31 mouse cellular contexts compared by ENCODE assay signal in the genomic region with DNA sequence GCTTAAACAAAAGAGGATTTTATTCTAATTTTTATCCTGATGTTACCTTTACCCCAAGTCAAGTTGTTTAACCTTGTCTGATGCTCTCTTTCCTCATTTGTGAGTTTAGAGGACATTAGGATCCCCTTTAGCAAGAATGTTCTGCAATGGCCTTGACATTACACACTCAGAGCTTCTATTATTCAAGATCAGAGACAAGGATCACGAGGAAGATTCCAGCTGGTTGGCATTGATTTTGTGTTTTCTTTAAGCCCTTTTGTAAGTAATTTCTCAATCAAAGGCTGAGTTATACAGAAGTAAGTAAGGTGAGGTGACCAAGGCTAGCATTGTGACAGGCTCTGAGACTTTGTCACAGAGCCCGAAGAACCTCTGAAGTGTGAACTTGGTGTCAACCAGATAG.
"Had no signal": no experiment of that assay in that cellular context is flagged by ENCODE, and none has a peak within 500 bp of the region (broad histone marks: within the 10 kb centered on the region; RNA-seq: fewer than 3 reads in every experiment).

No protein-coding gene starts in this region.

- H3K36me3 ChIP-seq: limb, embryonic 10.5 days; limb, embryonic 12.5 days; limb, embryonic 13.5 days; limb, embryonic 15.5 days; liver, embryonic 13.5 days; lung, embryonic 15.5 days; midbrain, embryonic 10.5 days; midbrain, embryonic 12.5 days; midbrain, embryonic 15.5 days; neural tube, embryonic 12.5 days had no signal

- H3K27ac ChIP-seq: limb, embryonic 10.5 days; limb, embryonic 12.5 days; limb, embryonic 13.5 days; limb, embryonic 15.5 days; liver, embryonic 12.5 days; liver, embryonic 13.5 days; liver, embryonic 14.5 days; liver, embryonic 15.5 days; lung, embryonic 15.5 days; macrophage; midbrain, embryonic 10.5 days; midbrain, embryonic 12.5 days; midbrain, embryonic 15.5 days; neural tube, embryonic 12.5 days had no signal

- H3K4me1 ChIP-seq: limb, embryonic 10.5 days; limb, embryonic 12.5 days; limb, embryonic 13.5 days; limb, embryonic 15.5 days; liver, embryonic 12.5 days; liver, embryonic 13.5 days; liver, embryonic 15.5 days; lung, embryonic 15.5 days; midbrain, embryonic 10.5 days; midbrain, embryonic 12.5 days; midbrain, embryonic 15.5 days; neural tube, embryonic 12.5 days had no signal

- H3K4me3 ChIP-seq: limb, embryonic 10.5 days; limb, embryonic 12.5 days; limb, embryonic 13.5 days; limb, embryonic 15.5 days; liver, embryonic 12.5 days; liver, embryonic 13.5 days; liver, embryonic 15.5 days; lung, embryonic 15.5 days; megakaryocyte, embryonic 14.5 days; midbrain, embryonic 10.5 days; midbrain, embryonic 12.5 days; midbrain, embryonic 15.5 days; myocyte; neural tube, embryonic 12.5 days had no signal

- ATAC-seq: liver, embryonic 12.5 days; liver, postnatal 0 days; lung, postnatal 0 days; midbrain, embryonic 15.5 days; midbrain, embryonic 16.5 days had no signal

- H3K27me3 ChIP-seq: limb, embryonic 12.5 days; limb, embryonic 13.5 days; limb, embryonic 15.5 days; liver, embryonic 12.5 days; liver, embryonic 13.5 days; liver, embryonic 15.5 days; lung, embryonic 15.5 days; megakaryocyte, embryonic 14.5 days; midbrain, embryonic 12.5 days; midbrain, embryonic 15.5 days; neural tube, embryonic 12.5 days had no signal

- H3K9me3 ChIP-seq: limb, embryonic 10.5 days; limb, embryonic 12.5 days; limb, embryonic 13.5 days; limb, embryonic 15.5 days; liver, embryonic 12.5 days; liver, embryonic 13.5 days; liver, embryonic 15.5 days; lung, embryonic 15.5 days; megakaryocyte, embryonic 14.5 days; midbrain, embryonic 10.5 days; midbrain, embryonic 12.5 days; midbrain, embryonic 15.5 days; neural tube, embryonic 12.5 days had no signal

- DNase-seq: left cerebral cortex, postnatal 4 days; liver; liver, embryonic 13.5 days; liver, postnatal 0 days; lung, adult 18-20 months; lung, adult 2 months; lung, embryonic 14.5 days; lung, postnatal 10 days; lung, postnatal 14 days; lung, postnatal 36 days; lung, postnatal 4 days; midbrain, embryonic 14.5 days had no signal

- H3K4me2 ChIP-seq: limb, embryonic 12.5 days; limb, embryonic 13.5 days; limb, embryonic 15.5 days; liver, embryonic 11.5 days; liver, embryonic 12.5 days; liver, embryonic 13.5 days; liver, embryonic 15.5 days; lung, embryonic 14.5 days; lung, embryonic 15.5 days; midbrain, embryonic 11.5 days; midbrain, embryonic 12.5 days; midbrain, embryonic 15.5 days; neural tube, embryonic 12.5 days had no signal

- H3K9ac ChIP-seq: limb, embryonic 12.5 days; limb, embryonic 13.5 days; limb, embryonic 15.5 days; liver, embryonic 12.5 days; liver, embryonic 13.5 days; liver, embryonic 14.5 days; liver, embryonic 15.5 days; liver, postnatal 0 days; lung, embryonic 14.5 days; lung, embryonic 15.5 days; midbrain, embryonic 12.5 days; midbrain, embryonic 15.5 days; neural tube, embryonic 12.5 days had no signal
